Mouse (Mus musculus): ENCODE measurements around the gene Foxp1.

The Foxp1 gene

DNA sequence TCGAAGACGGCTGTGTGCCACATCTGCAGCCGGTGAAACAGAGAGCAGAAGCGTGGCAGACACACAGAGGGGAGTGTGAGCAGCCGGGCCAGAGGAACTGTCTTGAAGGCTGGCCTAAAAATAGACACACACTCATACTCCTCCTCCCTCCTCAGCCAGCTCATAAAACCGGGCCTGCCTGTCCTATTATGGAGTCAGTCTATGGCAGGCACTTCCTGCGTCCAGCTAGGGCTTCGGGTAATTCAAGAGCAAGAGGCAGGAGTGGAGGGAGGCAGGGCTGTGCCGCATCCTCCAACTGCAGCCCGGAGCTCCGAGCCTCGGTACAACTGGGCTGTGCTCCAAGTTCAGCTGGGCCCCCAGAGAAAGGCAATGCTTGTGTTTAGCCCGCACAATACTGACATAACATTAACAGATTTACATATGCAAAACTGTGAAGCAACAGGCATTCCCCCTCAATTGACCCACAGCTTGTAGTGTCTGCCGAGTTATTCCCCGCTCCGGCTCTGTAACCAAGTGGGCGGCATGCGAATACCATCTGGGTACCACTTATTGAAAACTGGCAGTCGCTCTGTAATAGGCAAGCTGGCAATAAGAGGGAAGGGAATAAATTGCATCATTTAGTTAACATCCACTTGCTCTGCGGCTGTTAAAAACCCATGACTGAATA is 37.2 kb downstream of the Foxp1 start:
- DNase-seq (ENCODE audit: low spot score in 2 of 2) = peak; percentile 47 to 73

DNA sequence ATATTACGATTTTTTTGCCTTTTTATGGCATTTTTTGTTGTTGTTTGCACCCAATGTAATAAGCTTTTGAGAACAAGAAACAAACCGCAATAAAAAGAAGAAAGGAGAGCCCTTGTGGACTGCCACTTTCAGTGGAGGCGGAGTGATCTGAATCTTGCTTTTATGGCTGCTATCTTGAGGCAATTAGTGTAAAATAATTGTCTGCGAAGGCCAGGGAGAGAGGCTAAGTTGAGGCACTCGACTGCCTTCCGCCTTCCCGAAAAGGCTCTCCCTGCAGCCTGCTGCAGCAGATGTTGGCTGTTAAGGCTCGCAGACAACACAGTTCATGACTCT is 37.7 kb downstream of the Foxp1 start:
- no peak for DNase-seq (ENCODE audit: low spot score in 2 of 2)

DNA sequence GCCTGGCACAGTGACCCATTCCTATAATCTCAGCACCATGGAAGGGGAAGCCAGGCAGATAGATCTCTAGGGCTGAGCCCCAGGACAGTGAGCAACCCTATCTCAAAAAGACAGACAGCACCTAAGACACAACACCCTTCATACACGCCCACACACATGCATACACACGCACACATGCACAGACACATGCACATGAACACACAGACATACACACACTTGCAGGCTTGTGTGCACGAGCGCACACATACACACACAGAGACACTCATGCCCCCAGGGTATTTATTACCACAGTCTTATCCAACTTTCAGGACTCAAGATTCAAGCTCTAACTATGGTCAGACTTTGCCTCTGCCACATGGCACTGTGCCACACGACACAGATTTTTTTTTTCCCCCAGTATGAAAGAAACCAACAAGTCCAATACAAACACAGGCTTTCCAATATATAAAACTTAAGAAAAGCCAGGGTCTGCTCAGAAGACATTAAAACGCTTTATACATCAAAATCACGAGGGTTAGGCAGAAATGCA is 38.3 kb downstream of the Foxp1 start:
- no peak for DNase-seq (ENCODE audit: low spot score in 2 of 2)

GRCm38 (mm10) chr6:99483556-99483955 is 39.0 kb downstream of the Foxp1 start:
- DNase-seq (ENCODE audit: low spot score in 2 of 2) = no peak

GRCm38 (mm10) chr6:99481568-99481967 is 41.0 kb downstream of the Foxp1 start:
- no peak for DNase-seq (ENCODE audit: low spot score in 2 of 2)

GRCm38 (mm10) chr6:99478873-99479650 is 43.5 kb downstream of the Foxp1 start:
- no peak for DNase-seq (ENCODE audit: low spot score in 2 of 2)

GRCm38 (mm10) chr6:99475040-99475439 is 47.5 kb downstream of the Foxp1 start:
- no peak for DNase-seq (ENCODE audit: low spot score in 2 of 2)

GRCm38 (mm10) chr6:99470906-99471305 is 51.6 kb downstream of the Foxp1 start:
- no peak for DNase-seq (ENCODE audit: low spot score in 2 of 2)

GRCm38 (mm10) chr6:99469134-99469834 is 53.2 kb downstream of the Foxp1 start:
- DNase-seq (ENCODE audit: low spot score in 2 of 2) = no peak

DNA sequence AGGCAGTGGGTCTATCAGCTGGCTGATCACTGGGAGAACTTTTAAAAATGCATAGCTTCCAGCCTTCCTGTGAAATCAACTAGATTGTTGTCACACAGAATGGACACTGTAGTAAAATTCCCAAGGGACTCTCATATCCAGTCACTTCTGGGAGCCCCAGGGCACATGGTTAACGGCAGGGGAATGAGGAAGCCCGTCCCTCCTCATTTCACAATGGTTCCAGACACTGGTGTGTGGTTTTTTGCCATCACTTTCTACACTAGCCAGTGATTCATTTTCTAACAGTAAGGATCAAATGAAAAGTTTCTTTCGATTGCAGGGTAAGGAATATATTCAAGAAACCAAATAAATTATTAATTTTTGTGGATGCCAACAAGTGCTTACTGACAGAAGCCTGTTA is 54.7 kb downstream of the Foxp1 start:
- DNase-seq (ENCODE audit: low spot score in 2 of 2) = no peak

DNA sequence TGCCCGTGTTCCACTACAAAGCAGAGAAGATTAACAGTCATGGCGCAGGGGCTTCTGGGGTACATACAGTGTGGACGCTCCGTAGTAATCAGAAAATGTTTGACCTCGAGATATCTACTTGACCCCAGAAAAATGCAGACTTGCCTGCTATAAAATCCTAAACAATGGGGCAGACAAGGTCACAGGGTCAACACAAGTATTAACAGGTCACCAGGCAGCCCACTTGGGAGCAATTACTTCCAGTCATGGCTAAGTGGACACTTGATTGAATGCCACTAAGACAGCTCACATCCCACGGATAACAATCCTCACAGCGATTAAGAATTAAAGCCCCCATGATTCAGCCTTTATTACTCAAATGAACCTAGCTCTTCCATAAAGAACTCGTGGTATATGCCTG is 55.4 kb downstream of the Foxp1 start:
- no peak for DNase-seq (ENCODE audit: low spot score in 2 of 2)

DNA sequence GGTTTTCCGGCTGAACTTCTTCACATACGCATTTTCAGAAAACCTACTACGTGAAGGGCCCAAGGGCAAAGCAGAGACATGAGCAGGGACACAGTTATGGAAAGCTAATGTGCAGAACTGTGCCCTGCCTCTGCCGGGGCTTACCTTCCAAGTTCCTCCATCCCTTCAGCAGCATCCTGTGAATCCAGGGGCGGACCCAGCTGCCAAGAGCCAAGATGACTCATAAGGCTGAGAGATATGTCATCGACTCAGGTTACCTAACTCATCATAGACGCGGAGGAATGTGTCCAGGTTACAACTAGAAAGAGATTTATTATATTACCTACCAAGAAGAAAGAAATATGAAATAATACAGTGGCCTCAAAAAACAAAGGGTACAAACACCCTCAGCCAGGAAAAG is 56.2 kb downstream of the Foxp1 start:
- DNase-seq (ENCODE audit: low spot score in 2 of 2) = no peak

DNA sequence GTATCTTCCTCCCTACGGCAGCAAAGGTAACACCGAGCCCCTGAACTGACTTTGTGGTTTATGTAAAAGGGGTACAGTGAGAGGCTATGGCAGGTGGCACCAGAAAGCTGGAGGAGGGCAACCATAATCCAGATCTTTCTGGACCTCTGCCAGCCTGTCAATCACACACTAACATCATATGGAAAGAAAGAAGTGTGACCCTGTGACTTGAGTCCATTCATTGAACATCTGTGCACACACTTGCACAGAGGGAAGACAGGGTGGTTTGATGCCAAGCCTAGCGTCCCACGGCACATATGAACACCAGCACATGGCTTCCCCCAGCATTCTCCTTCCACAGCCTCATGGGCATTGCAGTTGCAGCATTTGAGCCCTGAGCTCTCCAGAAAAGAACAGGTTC is 58.1 kb downstream of the Foxp1 start:
- no peak for DNase-seq (ENCODE audit: low spot score in 2 of 2)

DNA sequence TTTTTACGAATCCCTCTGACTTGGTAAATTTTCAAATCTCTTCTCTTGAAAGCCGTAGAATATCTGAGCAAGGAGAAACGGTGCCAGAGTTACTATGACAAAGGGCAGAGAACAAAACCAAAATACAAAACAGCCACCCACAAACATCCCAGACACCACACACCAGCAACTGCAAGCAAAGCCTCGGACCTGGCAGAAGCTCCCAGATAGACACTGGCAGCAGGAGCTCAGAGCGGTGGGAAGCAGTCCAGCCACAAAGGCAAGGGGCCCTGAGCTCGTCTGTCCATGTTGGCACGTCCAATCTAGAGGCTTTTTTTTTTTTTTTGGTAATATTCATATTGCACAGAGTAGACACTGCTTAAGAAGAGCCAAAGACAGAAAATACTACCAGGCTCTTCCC is 58.6 kb downstream of the Foxp1 start:
- DNase-seq (ENCODE audit: low spot score in 2 of 2) = no peak

GRCm38 (mm10) chr6:99458775-99459174 is 63.7 kb downstream of the Foxp1 start:
- no peak for DNase-seq (ENCODE audit: low spot score in 2 of 2)

- DNase-seq (ENCODE audit: low spot score in 2 of 2) = no peak
Measured at GRCm38 (mm10) chr6:99453763-99454520, 68.6 kb downstream of the Foxp1 start.

DNA sequence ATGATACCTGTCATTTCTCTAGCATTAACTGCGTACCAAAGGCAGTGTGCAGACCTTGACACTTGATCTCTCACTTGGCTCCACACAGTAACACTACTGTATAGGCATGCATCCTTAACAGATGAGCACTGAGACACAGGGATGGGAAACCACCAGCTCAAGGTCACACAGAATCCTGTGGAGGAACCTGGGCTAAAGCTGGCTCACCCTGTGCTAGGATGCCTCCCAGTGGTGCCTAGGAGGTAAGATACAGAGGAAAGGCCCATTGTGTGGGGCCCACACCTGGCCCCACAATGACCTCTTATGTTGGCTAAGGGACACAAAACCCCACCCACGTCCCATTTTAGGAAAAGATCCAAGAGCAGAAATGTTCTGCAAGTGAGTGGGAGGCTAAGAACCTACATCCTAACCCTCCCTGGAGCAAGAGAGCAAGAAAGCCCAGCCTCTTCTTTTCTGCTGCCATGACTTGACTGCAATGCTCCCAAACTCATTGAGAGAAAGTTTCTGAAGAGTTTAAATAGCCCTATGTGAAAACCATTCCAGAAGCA is 69.8 kb downstream of the Foxp1 start:
- no peak for DNase-seq (ENCODE audit: low spot score in 2 of 2)

DNA sequence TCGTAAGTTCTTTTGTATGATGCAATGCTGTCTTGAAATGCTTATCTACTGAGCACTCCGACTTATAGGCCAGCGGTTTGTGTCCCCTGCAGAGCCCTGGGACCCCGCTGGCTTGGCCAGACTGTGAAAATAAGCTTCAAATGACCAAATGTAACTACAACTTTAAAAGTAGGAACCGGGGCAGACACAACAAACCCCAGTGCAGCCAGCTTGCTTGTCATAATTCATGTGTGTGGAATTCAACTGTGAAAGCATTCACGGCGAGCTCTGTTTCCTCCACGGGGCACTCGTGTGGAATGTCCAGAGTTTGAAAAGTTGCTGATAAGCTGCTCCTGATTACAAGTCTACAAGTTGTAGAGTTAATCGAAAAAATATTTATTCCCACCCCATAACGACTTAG is 71.0 kb downstream of the Foxp1 start:
- no peak for DNase-seq (ENCODE audit: low spot score in 2 of 2)

GRCm38 (mm10) chr6:99447447-99447846 is 75.1 kb downstream of the Foxp1 start:
- DNase-seq (ENCODE audit: low spot score in 2 of 2) = no peak

- no peak for DNase-seq (ENCODE audit: low spot score in 2 of 2)
Measured at GRCm38 (mm10) chr6:99446801-99447415, 75.6 kb downstream of the Foxp1 start.

- DNase-seq (ENCODE audit: low spot score in 2 of 2) = no peak
Measured at GRCm38 (mm10) chr6:99443460-99443859, 79.1 kb downstream of the Foxp1 start.

Data from urinary bladder, postnatal 36 days (tissue).